Mouse (Mus musculus): ENCODE results near the gene Fabp6. TPM values are rescaled to one million over a fixed set of nuclear protein-coding genes. Genes with fewer than 3 reads are reported as not detected.

Fabp6 gene
- polyA plus RNA-seq, 1 experiment from 2014 or later = not detected

- 0 out of 2 replicates have a peak, but pooled peaks have one; percentile 27 for ATAC-seq (replicated peaks; ENCODE audit: low FRiP score)
- Histone ChIP-seq H3K4me2 (no peak overlapping the region), H3K27me3 (replicated peaks; ENCODE audit: control insufficient read depth, insufficient read depth, low read length) (no peaks in the 10 kb centered on the region), H3K27ac (ENCODE audit: low read depth, low read length) (no peak overlapping the region), H3K9me3 (ENCODE audit: control insufficient read depth, low read length) (no peaks in the 10 kb centered on the region), H3K36me3 (ENCODE audit: control insufficient read depth, insufficient read depth, low read length) (peaks cover 2% of the 10 kb centered on the region; the same call in 1 of the 2 replicates), H3K9ac (ENCODE audit: low read depth, low read length) (no peak overlapping the region), H3K4me3 (ENCODE audit: low read depth, low read length) (no peak overlapping the region), H3K4me1 (replicated peaks; ENCODE audit: control insufficient read depth, insufficient read depth, low read length) (peaks cover 14% of the 10 kb centered on the region)
- WGBS = 67% methylated on average over 11 of the region's 11 CpGs
- no peak for DNase-seq (ENCODE audit: low spot score)
Measured at GRCm38 (mm10) chr11:43577713-43578478, 23.4 kb downstream of the Fabp6 start.

GRCm38 (mm10) chr11:43575376-43576151, 25.8 kb downstream of the Fabp6 start:
- Histone ChIP-seq H3K9ac (ENCODE audit: low read depth, low read length) (no peak overlapping the region), H3K9me3 (ENCODE audit: control insufficient read depth, low read length) (no peaks in the 10 kb centered on the region), H3K27me3 (replicated peaks; ENCODE audit: control insufficient read depth, insufficient read depth, low read length) (no peaks in the 10 kb centered on the region), H3K36me3 (ENCODE audit: control insufficient read depth, insufficient read depth, low read length) (no peaks in the 10 kb centered on the region), H3K27ac (ENCODE audit: low read depth, low read length) (peak overlapping the region; percentile 17), H3K4me2 (peak overlapping the region; percentile 3; the same call in 1 of the 2 replicates), H3K4me1 (replicated peaks; ENCODE audit: control insufficient read depth, insufficient read depth, low read length) (peaks cover 14% of the 10 kb centered on the region), H3K4me3 (ENCODE audit: low read depth, low read length) (no peak overlapping the region)
- 12% methylated on average over 9 of the region's 9 CpGs for WGBS
- DNase-seq (ENCODE audit: low spot score) (no peak), ATAC-seq (replicated peaks; ENCODE audit: low FRiP score) (peak; percentile 58)

GRCm38 (mm10) chr11:43575061-43575375, 26.3 kb downstream of the Fabp6 start:
- Histone ChIP-seq H3K36me3 (ENCODE audit: control insufficient read depth, insufficient read depth, low read length) (no peaks in the 10 kb centered on the region), H3K4me1 (replicated peaks; ENCODE audit: control insufficient read depth, insufficient read depth, low read length) (peaks cover 14% of the 10 kb centered on the region), H3K27me3 (replicated peaks; ENCODE audit: control insufficient read depth, insufficient read depth, low read length) (no peaks in the 10 kb centered on the region), H3K9ac (ENCODE audit: low read depth, low read length) (no peak overlapping the region), H3K27ac (ENCODE audit: low read depth, low read length) (peak overlapping the region; percentile 17; the same call in 1 of the 2 replicates), H3K4me3 (ENCODE audit: low read depth, low read length) (no peak overlapping the region), H3K4me2 (no peak overlapping the region), H3K9me3 (ENCODE audit: control insufficient read depth, low read length) (no peaks in the 10 kb centered on the region)
- no peak for DNase-seq (ENCODE audit: low spot score)
- 24% methylated on average over 3 of the region's 3 CpGs for WGBS
- ATAC-seq (replicated peaks; ENCODE audit: low FRiP score) = no peak

- WGBS = 56% methylated on average over 11 of the region's 11 CpGs
- DNase-seq (ENCODE audit: low spot score) (no peak), ATAC-seq (replicated peaks; ENCODE audit: low FRiP score) (peak; percentile 40)
- no peaks in the 10 kb centered on the region for H3K27me3 ChIP-seq (replicated peaks; ENCODE audit: control insufficient read depth, insufficient read depth, low read length)
- no peak overlapping the region for H3K9ac ChIP-seq (ENCODE audit: low read depth, low read length)
- no peaks in the 10 kb centered on the region for H3K36me3 ChIP-seq (ENCODE audit: control insufficient read depth, insufficient read depth, low read length)
- peaks cover 7% of the 10 kb centered on the region; the same call in 1 of the 2 replicates for H3K4me1 ChIP-seq (replicated peaks; ENCODE audit: control insufficient read depth, insufficient read depth, low read length)
- no peak overlapping the region for H3K4me2 ChIP-seq
- no peak overlapping the region for H3K4me3 ChIP-seq (ENCODE audit: low read depth, low read length)
- H3K27ac ChIP-seq (ENCODE audit: low read depth, low read length) = peak overlapping the region; percentile 49; the same call in 1 of the 2 replicates
- no peaks in the 10 kb centered on the region for H3K9me3 ChIP-seq (ENCODE audit: control insufficient read depth, low read length)
Measured at GRCm38 (mm10) chr11:43569595-43569994, 31.7 kb downstream of the Fabp6 start.

GRCm38 (mm10) chr11:43569188-43569587, 32.2 kb downstream of the Fabp6 start:
- H3K27ac ChIP-seq (ENCODE audit: low read depth, low read length) = peak overlapping the region; percentile 49; the same call in 1 of the 2 replicates

GRCm38 (mm10) chr11:43568263-43568662, 33.1 kb downstream of the Fabp6 start:
- Histone ChIP-seq H3K9ac (ENCODE audit: low read depth, low read length) (no peak overlapping the region), H3K4me3 (ENCODE audit: low read depth, low read length) (no peak overlapping the region), H3K4me2 (no peak overlapping the region), H3K27me3 (replicated peaks; ENCODE audit: control insufficient read depth, insufficient read depth, low read length) (no peaks in the 10 kb centered on the region), H3K9me3 (ENCODE audit: control insufficient read depth, low read length) (no peaks in the 10 kb centered on the region), H3K4me1 (replicated peaks; ENCODE audit: control insufficient read depth, insufficient read depth, low read length) (peaks cover 6% of the 10 kb centered on the region), H3K27ac (ENCODE audit: low read depth, low read length) (no peak overlapping the region), H3K36me3 (ENCODE audit: control insufficient read depth, insufficient read depth, low read length) (no peaks in the 10 kb centered on the region)
- DNase-seq (ENCODE audit: low spot score) (no peak), ATAC-seq (replicated peaks; ENCODE audit: low FRiP score) (no peak)
- 40% methylated on average over 5 of the region's 5 CpGs for WGBS

More at GRCm38 (mm10) chr11:43569188-43569587, 32.2 kb downstream of the Fabp6 start:
- Histone ChIP-seq H3K36me3 (ENCODE audit: control insufficient read depth, insufficient read depth, low read length) (no peaks in the 10 kb centered on the region), H3K4me3 (ENCODE audit: low read depth, low read length) (no peak overlapping the region), H3K9ac (ENCODE audit: low read depth, low read length) (0 out of 2 replicates have a peak overlapping the region, but pooled peaks have one; percentile 5), H3K4me2 (no peak overlapping the region), H3K27me3 (replicated peaks; ENCODE audit: control insufficient read depth, insufficient read depth, low read length) (no peaks in the 10 kb centered on the region), H3K4me1 (replicated peaks; ENCODE audit: control insufficient read depth, insufficient read depth, low read length) (peaks cover 6% of the 10 kb centered on the region; the same call in 1 of the 2 replicates), H3K9me3 (ENCODE audit: control insufficient read depth, low read length) (no peaks in the 10 kb centered on the region)
- 61% methylated on average over 5 of the region's 5 CpGs for WGBS
- ATAC-seq (replicated peaks; ENCODE audit: low FRiP score) = no peak
- no peak for DNase-seq (ENCODE audit: low spot score)

GRCm38 (mm10) chr11:43566696-43567095, 34.6 kb downstream of the Fabp6 start:
- Histone ChIP-seq H3K4me1 (replicated peaks; ENCODE audit: control insufficient read depth, insufficient read depth, low read length) (peaks cover 6% of the 10 kb centered on the region), H3K27ac (ENCODE audit: low read depth, low read length) (no peak overlapping the region), H3K4me3 (ENCODE audit: low read depth, low read length) (no peak overlapping the region), H3K9ac (ENCODE audit: low read depth, low read length) (no peak overlapping the region), H3K27me3 (replicated peaks; ENCODE audit: control insufficient read depth, insufficient read depth, low read length) (no peaks in the 10 kb centered on the region), H3K4me2 (no peak overlapping the region), H3K36me3 (ENCODE audit: control insufficient read depth, insufficient read depth, low read length) (no peaks in the 10 kb centered on the region), H3K9me3 (ENCODE audit: control insufficient read depth, low read length) (no peaks in the 10 kb centered on the region)
- DNase-seq (ENCODE audit: low spot score) (no peak), ATAC-seq (replicated peaks; ENCODE audit: low FRiP score) (no peak)
- WGBS = 75% methylated on average over 5 of the region's 5 CpGs

GRCm38 (mm10) chr11:43565852-43566251, 35.5 kb downstream of the Fabp6 start:
- ATAC-seq (replicated peaks; ENCODE audit: low FRiP score) (no peak), DNase-seq (ENCODE audit: low spot score) (no peak)
- H3K4me2 ChIP-seq = no peak overlapping the region
- H3K27me3 ChIP-seq (replicated peaks; ENCODE audit: control insufficient read depth, insufficient read depth, low read length) = no peaks in the 10 kb centered on the region
- 28% methylated on average over 8 of the region's 8 CpGs for WGBS
- H3K36me3 ChIP-seq (ENCODE audit: control insufficient read depth, insufficient read depth, low read length) = no peaks in the 10 kb centered on the region
- H3K4me1 ChIP-seq (replicated peaks; ENCODE audit: control insufficient read depth, insufficient read depth, low read length) = peaks cover 6% of the 10 kb centered on the region
- no peak overlapping the region for H3K4me3 ChIP-seq (ENCODE audit: low read depth, low read length)
- no peaks in the 10 kb centered on the region for H3K9me3 ChIP-seq (ENCODE audit: control insufficient read depth, low read length)
- H3K9ac ChIP-seq (ENCODE audit: low read depth, low read length) = no peak overlapping the region
- no peak overlapping the region for H3K27ac ChIP-seq (ENCODE audit: low read depth, low read length)
